Mouse (Mus musculus) adrenal gland, adult 18-20 months (tissue): ENCODE results near the gene Mrvi1. TPM values are rescaled to one million over a fixed set of nuclear protein-coding genes. Genes with fewer than 3 reads are reported as not detected.
A peak's percentile ranks its signal among the peaks of the same experiment; 100 is the strongest.

Source experiments
- DNase-seq, 2 experiments: peaks; one replicate each; pipeline ENCODE4 v3.0.0; 2021 to 2022; ENCODE audit warnings: low spot score in 2 of 2
- long read RNA-seq, 2 experiments: library from polyadenylated mRNA; stranded (forward); transcript quantifications; one replicate each; pipeline ENCODE4 v2.0.0; 2021
- total RNA-seq, 2 experiments: library from RNA; stranded (reverse); gene quantifications; 1 replicate in 1 of 2; 2 replicates in 1 of 2; pipeline ENCODE4 v1.2.3; 2021

The Mrvi1 gene
- total RNA-seq: 10 to 100 TPM; 11.5 to 12.8 TPM
- long read RNA-seq, experiment 1, partial matches to known transcripts: 0 of 1 reads
- long read RNA-seq, experiment 1, other reads (novel, unspliced or antisense): 1 of 1 reads
- long read RNA-seq, experiment 2, partial matches to known transcripts: 1 of 4 reads
- long read RNA-seq, experiment 2, other reads (novel, unspliced or antisense): 3 of 4 reads

- peak; percentile 45 to 48 for DNase-seq
Observed at GRCm38 (mm10) chr7:110982053-110982705, at the start of gene Mrvi1. TSS of gene Mrvi1 (minus strand) at chr7:110982461.

GRCm38 (mm10) chr7:111029046-111029553, 46.8 kb upstream of the Mrvi1 start:
- DNase-seq: no peak

- peak; percentile 94 for DNase-seq
Observed at GRCm38 (mm10) chr7:111028281-111029045, 46.2 kb upstream of the Mrvi1 start, which contains the start of gene Ctr9. TSS of gene Ctr9 (plus strand) at chr7:111028951.

GRCm38 (mm10) chr7:111024912-111025311, 42.7 kb upstream of the Mrvi1 start:
- no peak for DNase-seq

GRCm38 (mm10) chr7:111024068-111024594, 41.9 kb upstream of the Mrvi1 start:
- no peak for DNase-seq

GRCm38 (mm10) chr7:111020814-111021213, 38.6 kb upstream of the Mrvi1 start:
- no peak for DNase-seq

- DNase-seq: no peak
Observed at GRCm38 (mm10) chr7:111016921-111017320, 34.7 kb upstream of the Mrvi1 start.

GRCm38 (mm10) chr7:111015731-111016130, 33.5 kb upstream of the Mrvi1 start:
- no peak for DNase-seq

- peak; percentile 85 to 90 for DNase-seq
Observed at GRCm38 (mm10) chr7:111014893-111015292, 32.6 kb upstream of the Mrvi1 start.

GRCm38 (mm10) chr7:111014039-111014605, 31.9 kb upstream of the Mrvi1 start:
- DNase-seq: no peak

- no peak for DNase-seq
Observed at GRCm38 (mm10) chr7:111004136-111004840, 22.0 kb upstream of the Mrvi1 start.

GRCm38 (mm10) chr7:110998887-110999827, 16.9 kb upstream of the Mrvi1 start:
- no peak for DNase-seq

GRCm38 (mm10) chr7:110991221-110991494, 8.9 kb upstream of the Mrvi1 start:
- no peak for DNase-seq

- DNase-seq: no peak
Observed at GRCm38 (mm10) chr7:110990356-110991220, 8.3 kb upstream of the Mrvi1 start.

- no peak for DNase-seq
Observed at GRCm38 (mm10) chr7:110989286-110989879, 7.1 kb upstream of the Mrvi1 start.

- DNase-seq: no peak
Observed at GRCm38 (mm10) chr7:110988081-110988480, 5.8 kb upstream of the Mrvi1 start.

- DNase-seq: no peak
Observed at GRCm38 (mm10) chr7:110985581-110986265, 3.5 kb upstream of the Mrvi1 start.

- DNase-seq: no peak
Observed at GRCm38 (mm10) chr7:110983621-110984020, 1.4 kb upstream of the Mrvi1 start.
